Mouse (Mus musculus): ENCODE data around the gene Atp11c. TPM values are rescaled to one million over a fixed set of nuclear protein-coding genes. Genes with fewer than 3 reads are reported as not detected.

Gene Atp11c
- polyA plus RNA-seq, 1 experiment from 2014 or later: 13.3 TPM

- Histone ChIP-seq H3K9ac (replicated peaks) (no peak overlapping the region), H3K4me3 (replicated peaks) (no peak overlapping the region), H3K27me3 (no peaks in the 10 kb centered on the region), H3K36me3 (no peaks in the 10 kb centered on the region), H3K9me3 (no peaks in the 10 kb centered on the region), H3K4me1 (replicated peaks) (no peaks in the 10 kb centered on the region), H3K4me2 (no peak overlapping the region), H3K27ac (no peak overlapping the region)
- 63% methylated on average over 2 of the region's 2 CpGs for WGBS
- no peak for ATAC-seq (ENCODE audit: insufficient number of reproducible peaks, insufficient read depth, low FRiP score, low TSS enrichment, low read depth)
Measured at GRCm38 (mm10) chrX:60381711-60382110, 210.8 kb downstream of the Atp11c start.

DNA sequence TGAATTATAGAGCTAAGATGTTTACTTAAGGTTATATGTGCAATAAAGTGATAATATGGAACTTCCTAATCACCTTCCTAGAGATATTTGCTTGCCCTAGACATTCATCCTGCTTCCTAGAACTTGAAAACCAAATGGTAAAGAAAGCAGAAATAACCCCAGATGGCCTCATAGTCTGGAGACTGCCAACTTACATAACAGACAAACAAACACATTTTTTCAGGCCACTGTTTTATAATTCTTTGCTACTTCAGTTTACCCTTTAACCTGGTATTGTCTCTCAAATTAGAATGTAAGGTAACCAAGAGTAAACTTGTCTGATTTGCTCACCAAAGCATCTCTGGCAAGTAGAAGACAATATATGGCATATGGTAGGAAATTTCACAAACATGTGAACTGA, 212.1 kb downstream of the Atp11c start:
- H3K9me3 ChIP-seq: no peaks in the 10 kb centered on the region
- ATAC-seq (ENCODE audit: insufficient number of reproducible peaks, insufficient read depth, low FRiP score, low TSS enrichment, low read depth): no peak

GRCm38 (mm10) chrX:60348741-60349140, 243.8 kb downstream of the Atp11c start:
- Histone ChIP-seq H3K27me3 (no peaks in the 10 kb centered on the region), H3K4me3 (replicated peaks) (no peak overlapping the region), H3K9ac (replicated peaks) (no peak overlapping the region), H3K9me3 (no peaks in the 10 kb centered on the region), H3K4me1 (replicated peaks) (no peaks in the 10 kb centered on the region), H3K36me3 (no peaks in the 10 kb centered on the region), H3K27ac (no peak overlapping the region), H3K4me2 (no peak overlapping the region)
- ATAC-seq (ENCODE audit: insufficient number of reproducible peaks, insufficient read depth, low FRiP score, low TSS enrichment, low read depth): no peak
- WGBS: 82% methylated on average over 1 of the region's 1 CpGs

More for the DNA sequence above, 212.1 kb downstream of the Atp11c start:
- H3K36me3 ChIP-seq: no peaks in the 10 kb centered on the region
- no peaks in the 10 kb centered on the region for H3K4me1 ChIP-seq (replicated peaks)
- no peak overlapping the region for H3K4me3 ChIP-seq (replicated peaks)
- no peak overlapping the region for H3K27ac ChIP-seq
- no peak overlapping the region for H3K4me2 ChIP-seq
- H3K27me3 ChIP-seq: no peaks in the 10 kb centered on the region
- H3K9ac ChIP-seq (replicated peaks): no peak overlapping the region

DNA sequence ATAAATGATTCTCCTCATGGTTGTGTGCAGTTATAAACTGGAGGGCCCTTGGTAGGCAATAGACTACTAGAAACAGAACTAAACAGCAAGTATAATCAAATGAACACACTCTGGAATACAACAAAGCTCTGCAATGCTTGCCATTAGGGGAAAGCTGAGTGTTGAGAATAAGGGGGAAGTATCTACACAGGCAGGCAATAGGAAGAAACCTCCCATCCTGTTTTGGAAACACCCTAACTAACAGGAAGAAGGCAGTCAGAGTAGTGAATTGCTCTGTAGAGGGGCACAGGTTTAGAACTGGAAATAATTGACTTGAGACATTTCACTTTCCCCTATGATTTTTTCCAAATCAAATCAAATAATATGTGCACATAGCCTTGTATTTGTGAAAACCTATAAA, 247.1 kb downstream of the Atp11c start:
- H3K27ac ChIP-seq: no peak overlapping the region
- no peaks in the 10 kb centered on the region for H3K27me3 ChIP-seq
- H3K4me1 ChIP-seq (replicated peaks): no peaks in the 10 kb centered on the region
- H3K9me3 ChIP-seq: no peaks in the 10 kb centered on the region
- no peaks in the 10 kb centered on the region for H3K36me3 ChIP-seq
- H3K9ac ChIP-seq (replicated peaks): no peak overlapping the region
- ATAC-seq (ENCODE audit: insufficient number of reproducible peaks, insufficient read depth, low FRiP score, low TSS enrichment, low read depth): no peak
- H3K4me3 ChIP-seq (replicated peaks): no peak overlapping the region
- H3K4me2 ChIP-seq: no peak overlapping the region

GRCm38 (mm10) chrX:60344991-60345390, 247.5 kb downstream of the Atp11c start:
- Histone ChIP-seq H3K4me1 (replicated peaks) (no peaks in the 10 kb centered on the region), H3K9ac (replicated peaks) (no peak overlapping the region), H3K4me2 (no peak overlapping the region), H3K9me3 (no peaks in the 10 kb centered on the region), H3K27me3 (no peaks in the 10 kb centered on the region), H3K4me3 (replicated peaks) (no peak overlapping the region), H3K27ac (no peak overlapping the region), H3K36me3 (no peaks in the 10 kb centered on the region)
- WGBS: 79% methylated on average over 4 of the region's 4 CpGs
- no peak for ATAC-seq (ENCODE audit: insufficient number of reproducible peaks, insufficient read depth, low FRiP score, low TSS enrichment, low read depth)

GRCm38 (mm10) chrX:60329735-60330134, 262.8 kb downstream of the Atp11c start:
- no peak overlapping the region for H3K4me3 ChIP-seq (replicated peaks)
- no peak for ATAC-seq (ENCODE audit: insufficient number of reproducible peaks, insufficient read depth, low FRiP score, low TSS enrichment, low read depth)
- H3K9ac ChIP-seq (replicated peaks): no peak overlapping the region
- H3K36me3 ChIP-seq: no peaks in the 10 kb centered on the region
- H3K27me3 ChIP-seq: no peaks in the 10 kb centered on the region
- no peak overlapping the region for H3K27ac ChIP-seq
- H3K4me2 ChIP-seq: no peak overlapping the region
- no peaks in the 10 kb centered on the region for H3K9me3 ChIP-seq
- no peaks in the 10 kb centered on the region for H3K4me1 ChIP-seq (replicated peaks)
- 95% methylated on average over 3 of the region's 3 CpGs for WGBS

DNA sequence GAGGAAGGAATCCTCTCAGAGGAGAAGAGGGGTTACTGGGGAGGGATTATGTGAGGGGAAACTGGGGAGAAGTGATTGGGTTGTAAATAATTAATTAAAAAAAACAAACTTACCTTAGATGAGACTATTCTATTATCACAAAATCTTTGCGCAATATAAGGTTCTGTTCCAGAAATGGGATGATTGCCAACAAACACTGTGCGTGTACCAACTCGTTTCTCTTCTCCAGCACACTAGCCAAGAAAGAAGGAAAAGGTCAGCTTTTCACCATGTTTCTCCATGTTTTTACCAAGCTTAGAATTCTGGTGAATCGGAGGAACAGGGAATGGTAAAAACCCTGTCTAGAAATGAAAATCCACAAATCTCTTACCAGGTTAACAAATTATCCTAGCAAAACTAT, 271.2 kb downstream of the Atp11c start:
- no peak for ATAC-seq (ENCODE audit: insufficient number of reproducible peaks, insufficient read depth, low FRiP score, low TSS enrichment, low read depth)

GRCm38 (mm10) chrX:60317661-60318060, 274.8 kb downstream of the Atp11c start:
- Histone ChIP-seq H3K4me1 (replicated peaks) (no peaks in the 10 kb centered on the region), H3K36me3 (no peaks in the 10 kb centered on the region), H3K9ac (replicated peaks) (no peak overlapping the region), H3K4me3 (replicated peaks) (no peak overlapping the region), H3K4me2 (no peak overlapping the region), H3K27me3 (no peaks in the 10 kb centered on the region), H3K27ac (no peak overlapping the region), H3K9me3 (no peaks in the 10 kb centered on the region)
- ATAC-seq (ENCODE audit: insufficient number of reproducible peaks, insufficient read depth, low FRiP score, low TSS enrichment, low read depth): no peak
- 92% methylated on average over 3 of the region's 3 CpGs for WGBS

More for the DNA sequence above, 271.2 kb downstream of the Atp11c start:
- no peaks in the 10 kb centered on the region for H3K4me1 ChIP-seq (replicated peaks)
- no peaks in the 10 kb centered on the region for H3K9me3 ChIP-seq
- no peak overlapping the region for H3K9ac ChIP-seq (replicated peaks)
- 89% methylated on average over 4 of the region's 4 CpGs for WGBS
- no peak overlapping the region for H3K4me3 ChIP-seq (replicated peaks)
- H3K36me3 ChIP-seq: no peaks in the 10 kb centered on the region
- H3K27ac ChIP-seq: no peak overlapping the region
- H3K27me3 ChIP-seq: no peaks in the 10 kb centered on the region
- H3K4me2 ChIP-seq: no peak overlapping the region

GRCm38 (mm10) chrX:60292335-60292734, 300.2 kb downstream of the Atp11c start:
- Histone ChIP-seq H3K4me2 (no peak overlapping the region), H3K4me3 (replicated peaks) (no peak overlapping the region), H3K27me3 (no peaks in the 10 kb centered on the region), H3K4me1 (replicated peaks) (no peaks in the 10 kb centered on the region), H3K36me3 (no peaks in the 10 kb centered on the region), H3K9me3 (no peaks in the 10 kb centered on the region), H3K9ac (replicated peaks) (no peak overlapping the region), H3K27ac (no peak overlapping the region)
- ATAC-seq (ENCODE audit: insufficient number of reproducible peaks, insufficient read depth, low FRiP score, low TSS enrichment, low read depth): no peak
- WGBS: 85% methylated on average over 2 of the region's 2 CpGs

GRCm38 (mm10) chrX:60255346-60255745, 337.2 kb downstream of the Atp11c start:
- no peak overlapping the region for H3K4me3 ChIP-seq (replicated peaks)
- no peak for ATAC-seq (ENCODE audit: insufficient number of reproducible peaks, insufficient read depth, low FRiP score, low TSS enrichment, low read depth)
- no peak overlapping the region for H3K27ac ChIP-seq
- no peaks in the 10 kb centered on the region for H3K36me3 ChIP-seq
- H3K9me3 ChIP-seq: no peaks in the 10 kb centered on the region
- no peaks in the 10 kb centered on the region for H3K27me3 ChIP-seq
- no peak overlapping the region for H3K4me2 ChIP-seq
- H3K4me1 ChIP-seq (replicated peaks): no peaks in the 10 kb centered on the region
- no peak overlapping the region for H3K9ac ChIP-seq (replicated peaks)

DNA sequence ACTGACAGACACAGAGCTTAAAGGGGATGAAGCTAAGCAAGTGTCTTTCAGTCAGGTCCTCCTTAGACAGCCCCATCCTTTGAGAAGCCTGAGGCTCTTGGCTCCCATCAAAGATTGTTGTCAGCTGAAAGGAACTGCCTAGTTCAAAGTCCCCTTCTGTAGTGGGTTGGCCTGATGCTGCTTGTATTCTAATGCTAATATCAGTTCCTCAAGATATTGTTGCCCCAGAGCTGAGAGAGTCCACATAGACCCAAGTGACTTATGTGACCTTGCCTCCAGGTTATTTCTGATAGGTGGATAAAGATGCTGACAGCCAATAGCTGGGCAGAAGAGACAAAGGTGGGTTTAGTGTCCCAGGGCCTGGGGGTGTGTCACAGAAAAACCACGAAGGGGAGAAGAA, 404.8 kb downstream of the Atp11c start:
- no peak overlapping the region for H3K4me3 ChIP-seq (replicated peaks)
- H3K4me2 ChIP-seq: no peak overlapping the region
- no peaks in the 10 kb centered on the region for H3K4me1 ChIP-seq (replicated peaks)
- no peak for ATAC-seq (ENCODE audit: insufficient number of reproducible peaks, insufficient read depth, low FRiP score, low TSS enrichment, low read depth)
- 42% methylated on average over 1 of the region's 1 CpGs for WGBS
- no peak overlapping the region for H3K9ac ChIP-seq (replicated peaks)
- H3K9me3 ChIP-seq: no peaks in the 10 kb centered on the region
- H3K36me3 ChIP-seq: no peaks in the 10 kb centered on the region
- no peaks in the 10 kb centered on the region for H3K27me3 ChIP-seq
- no peak overlapping the region for H3K27ac ChIP-seq

DNA sequence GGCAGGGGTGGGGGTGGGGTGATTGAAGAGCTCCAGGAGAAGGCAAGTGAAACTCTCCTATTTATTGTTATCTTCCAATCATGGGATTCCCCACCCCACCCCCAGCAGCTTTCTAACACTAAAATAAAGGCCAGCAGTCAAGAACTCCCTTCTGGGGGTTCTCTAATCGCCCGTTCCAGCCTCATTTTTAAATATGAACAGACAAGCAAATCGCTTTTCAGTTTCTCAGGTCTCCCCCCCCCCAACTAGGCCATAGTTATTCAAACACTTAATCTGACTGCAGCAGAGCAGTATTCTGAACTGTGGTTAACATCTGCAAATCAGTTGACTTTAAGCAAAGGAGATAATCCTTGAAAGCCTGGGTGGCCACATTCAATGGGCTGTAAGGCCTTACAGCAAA, 409.9 kb downstream of the Atp11c start:
- Histone ChIP-seq H3K36me3 (no peaks in the 10 kb centered on the region), H3K9me3 (no peaks in the 10 kb centered on the region), H3K4me3 (replicated peaks) (no peak overlapping the region), H3K27ac (no peak overlapping the region), H3K27me3 (peaks cover 22% of the 10 kb centered on the region), H3K4me2 (no peak overlapping the region), H3K4me1 (replicated peaks) (no peaks in the 10 kb centered on the region), H3K9ac (replicated peaks) (no peak overlapping the region)
- ATAC-seq (ENCODE audit: insufficient number of reproducible peaks, insufficient read depth, low FRiP score, low TSS enrichment, low read depth): no peak
- WGBS: 51% methylated on average over 3 of the region's 3 CpGs
